Mouse (Mus musculus) neural tube, embryonic 15.5 days (tissue): ENCODE data around the gene Ptprb. TPM values are rescaled to one million over a fixed set of nuclear protein-coding genes. Genes with fewer than 3 reads are reported as not detected.

ENCODE experiments used
- ATAC-seq: fragments of 200-750 bp; cut with Nextera tagmentation; 2 replicates; pipeline ENCODE4 v1.8.0; 2017; ENCODE audit warnings: mild to moderate bottlenecking, moderate TSS enrichment, moderate library complexity; ENCODE audit not compliant: low FRiP score
- H3K27ac ChIP-seq: fragments of 300-500 bp; sonication (generic); replicated peaks from 2 replicates; pipeline ENCODE4 v1.5.1; 2015; ENCODE audit warnings: mild to moderate bottlenecking, inconsistent platforms
- H3K27me3 ChIP-seq: fragments of 300-500 bp; sonication (generic); replicated peaks from 2 replicates; pipeline ENCODE4 v1.6.1; 2015; ENCODE audit warnings: inconsistent platforms
- H3K36me3 ChIP-seq: fragments of 300-500 bp; sonication (generic); 2 replicates; pipeline ENCODE4 v1.6.1; 2015; ENCODE audit warnings: inconsistent platforms
- H3K4me1 ChIP-seq: fragments of 300-500 bp; sonication (generic); 2 replicates; pipeline ENCODE4 v1.6.1; 2015; ENCODE audit warnings: inconsistent platforms
- H3K4me2 ChIP-seq: fragments of 300-500 bp; sonication (generic); 2 replicates; pipeline ENCODE4 v1.6.1; 2015; ENCODE audit warnings: inconsistent platforms, mild to moderate bottlenecking, moderate library complexity
- H3K4me3 ChIP-seq: fragments of 300-500 bp; sonication (generic); replicated peaks from 2 replicates; pipeline ENCODE4 v1.5.1; 2015; ENCODE audit warnings: mild to moderate bottlenecking, inconsistent platforms
- H3K9ac ChIP-seq: fragments of 300-500 bp; sonication (generic); replicated peaks from 2 replicates; pipeline ENCODE4 v1.6.1; 2015; ENCODE audit warnings: mild to moderate bottlenecking, inconsistent platforms
- H3K9me3 ChIP-seq: fragments of 300-500 bp; sonication (generic); replicated peaks from 2 replicates; pipeline ENCODE4 v1.6.1; 2016; ENCODE audit warnings: inconsistent platforms
- WGBS: fragments of 180-500 bp; shearing (Covaris S2); methylation state at CpG from one replicate; pipeline ENCODE4 v1.1.7; 2015; ENCODE audit warnings: mixed read lengths; 5-methylcytosine and 5-hydroxymethylcytosine counted together
- polyA plus RNA-seq: library from polyadenylated mRNA; unstranded; fragments of >200 nt; fragmentation: Nextera tagmentation; extraction: Ambion mirVana; gene quantifications from 2 replicates; pipeline ENCODE4 v1.2.1, GENCODE M21; 2015

The Ptprb gene
- polyA plus RNA-seq, 1 experiment from 2014 or later, result 3.1 TPM

DNA sequence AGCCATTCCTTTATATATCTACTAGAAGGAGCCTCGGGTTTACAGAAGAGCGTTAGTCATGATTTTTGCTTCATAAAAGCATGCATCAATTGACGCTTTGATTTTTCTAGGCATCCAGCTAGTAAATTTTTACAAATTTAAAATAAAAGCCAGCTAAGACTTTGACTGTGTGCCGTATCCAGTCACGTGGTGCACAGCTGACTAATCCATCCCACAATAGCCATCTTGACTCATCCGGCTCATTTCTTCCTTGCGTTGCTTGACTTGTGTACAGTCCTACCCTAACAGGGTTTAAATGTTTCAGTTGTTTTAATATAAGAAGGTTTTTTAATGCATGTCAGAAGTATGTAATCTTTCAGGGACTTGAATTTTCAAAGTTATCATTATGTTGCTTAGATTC, 60.0 kb downstream of the Ptprb start:
- H3K36me3 ChIP-seq, result no peaks in the 10 kb centered on the region
- 81% methylated on average over 7 of the region's 7 CpGs for WGBS
- H3K9me3 ChIP-seq, result no peaks in the 10 kb centered on the region
- H3K4me3 ChIP-seq, result no peak overlapping the region
- no peaks in the 10 kb centered on the region for H3K27me3 ChIP-seq
- H3K4me2 ChIP-seq, result no peak overlapping the region
- no peak for ATAC-seq
- H3K9ac ChIP-seq, result no peak overlapping the region
- peaks cover 12% of the 10 kb centered on the region for H3K4me1 ChIP-seq
- no peak overlapping the region for H3K27ac ChIP-seq

DNA sequence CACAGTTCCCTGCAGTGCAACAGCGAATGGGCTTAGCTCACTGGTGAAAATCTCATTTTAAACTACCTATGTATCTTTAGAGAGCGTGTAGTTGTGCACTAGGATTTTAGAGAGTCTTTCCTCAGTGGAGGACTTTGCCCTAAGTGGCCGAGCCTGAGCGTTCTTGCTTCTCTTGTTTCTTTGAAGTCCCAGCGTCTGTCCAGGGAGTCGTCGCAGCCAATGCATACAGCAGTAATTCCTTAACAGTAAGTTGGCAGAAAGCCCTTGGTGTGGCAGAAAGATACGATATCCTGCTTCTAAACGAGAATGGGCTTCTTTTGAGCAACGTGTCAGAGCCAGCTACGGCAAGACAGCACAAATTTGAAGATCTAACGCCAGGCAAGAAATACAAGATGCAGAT, 65.9 kb downstream of the Ptprb start:
- no peak for ATAC-seq
- WGBS, result 84% methylated on average over 12 of the region's 12 CpGs
- no peaks in the 10 kb centered on the region for H3K9me3 ChIP-seq
- H3K27ac ChIP-seq, result no peak overlapping the region
- H3K27me3 ChIP-seq, result no peaks in the 10 kb centered on the region
- H3K4me2 ChIP-seq, result no peak overlapping the region
- H3K36me3 ChIP-seq, result no peaks in the 10 kb centered on the region; the same call in 1 of the 2 replicates
- H3K4me3 ChIP-seq, result no peak overlapping the region
- H3K9ac ChIP-seq, result no peak overlapping the region
- H3K4me1 ChIP-seq, result 0 out of 2 replicates have a peak, but pooled peaks cover 4% of the 10 kb centered on the region

DNA sequence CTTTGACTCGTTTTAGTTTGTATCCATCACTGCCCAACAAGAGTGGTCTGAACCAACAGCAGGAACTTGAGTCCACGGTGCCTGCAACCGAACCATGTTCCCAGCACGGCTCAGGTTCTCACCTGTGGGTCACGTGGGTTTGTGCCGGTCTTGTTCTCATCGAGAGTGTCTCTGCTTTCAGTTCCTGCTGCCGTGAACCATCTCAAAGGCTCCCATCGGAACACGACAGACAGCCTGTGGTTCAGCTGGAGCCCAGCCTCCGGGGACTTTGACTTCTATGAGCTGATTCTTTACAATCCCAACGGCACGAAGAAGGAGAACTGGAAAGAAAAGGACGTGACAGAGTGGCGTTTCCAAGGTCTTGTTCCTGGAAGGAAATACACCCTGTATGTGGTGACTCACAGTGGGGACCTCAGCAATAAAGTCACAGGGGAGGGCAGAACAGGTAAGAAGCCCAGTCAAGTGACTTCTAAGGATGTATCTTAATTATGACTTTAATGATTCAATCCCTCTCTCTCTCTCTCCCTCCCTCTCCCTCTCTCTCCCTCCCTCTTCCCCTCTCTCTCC, 71.4 kb downstream of the Ptprb start:
- 86% methylated on average over 15 of the region's 15 CpGs for WGBS
- H3K4me2 ChIP-seq, result no peak overlapping the region
- no peaks in the 10 kb centered on the region for H3K27me3 ChIP-seq
- H3K9ac ChIP-seq, result no peak overlapping the region
- H3K36me3 ChIP-seq, result no peaks in the 10 kb centered on the region
- H3K27ac ChIP-seq, result no peak overlapping the region
- no peaks in the 10 kb centered on the region; the same call in 1 of the 2 replicates for H3K4me1 ChIP-seq
- H3K4me3 ChIP-seq, result no peak overlapping the region
- H3K9me3 ChIP-seq, result no peaks in the 10 kb centered on the region
- no peak for ATAC-seq

DNA sequence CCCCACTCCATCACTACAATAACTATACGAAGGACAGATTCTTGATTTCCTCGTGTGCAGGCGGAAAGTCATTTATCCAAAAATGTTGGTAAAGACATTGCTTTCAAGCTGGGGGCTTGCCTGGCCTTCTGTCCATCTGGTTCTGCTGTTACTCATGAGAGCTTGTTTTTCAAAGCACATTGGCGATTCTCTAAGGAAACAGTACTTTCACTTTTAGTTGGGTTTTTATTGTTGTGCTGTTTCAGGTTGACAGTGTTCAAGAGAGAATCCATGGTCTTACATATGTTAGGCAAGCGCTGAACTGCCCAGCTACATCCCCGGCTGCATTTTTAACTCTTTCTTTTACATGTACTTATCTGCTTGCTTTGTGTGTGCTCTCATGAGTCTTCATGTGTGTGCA, 73.7 kb downstream of the Ptprb start:
- H3K9ac ChIP-seq, result no peak overlapping the region
- H3K27ac ChIP-seq, result no peak overlapping the region
- H3K9me3 ChIP-seq, result no peaks in the 10 kb centered on the region
- peaks cover 4% of the 10 kb centered on the region for H3K4me1 ChIP-seq
- H3K36me3 ChIP-seq, result no peaks in the 10 kb centered on the region
- H3K4me3 ChIP-seq, result no peak overlapping the region
- no peak for ATAC-seq
- 95% methylated on average over 6 of the region's 6 CpGs for whole genome bisulfite sequencing
- no peak overlapping the region for H3K4me2 ChIP-seq
- no peaks in the 10 kb centered on the region for H3K27me3 ChIP-seq

DNA sequence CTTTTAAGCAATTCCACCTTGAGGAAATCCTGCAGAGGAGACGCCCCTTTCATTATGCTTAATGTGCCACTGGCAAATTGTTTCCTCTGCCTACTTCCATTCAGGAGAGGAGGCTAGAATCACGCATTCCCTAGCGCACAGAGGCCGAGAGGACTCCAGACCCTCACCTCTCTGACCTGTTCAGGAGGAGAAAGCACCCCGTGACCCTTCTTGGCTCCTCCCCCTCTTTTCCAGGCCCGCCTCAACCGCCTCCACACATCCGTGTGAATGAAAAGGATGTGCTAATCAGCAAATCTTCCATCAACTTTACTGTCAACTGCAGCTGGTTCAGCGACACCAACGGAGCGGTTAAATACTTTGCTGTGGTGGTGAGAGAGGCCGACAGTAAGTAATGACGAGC, 75.2 kb downstream of the Ptprb start:
- WGBS, result 23% methylated on average over 13 of the region's 13 CpGs
- H3K27me3 ChIP-seq, result no peaks in the 10 kb centered on the region
- H3K4me3 ChIP-seq, result no peak overlapping the region
- peaks cover 9% of the 10 kb centered on the region for H3K4me1 ChIP-seq
- no peak overlapping the region for H3K4me2 ChIP-seq
- ATAC-seq, result no peak
- H3K9ac ChIP-seq, result no peak overlapping the region
- H3K27ac ChIP-seq, result no peak overlapping the region
- H3K9me3 ChIP-seq, result no peaks in the 10 kb centered on the region
- no peaks in the 10 kb centered on the region for H3K36me3 ChIP-seq

DNA sequence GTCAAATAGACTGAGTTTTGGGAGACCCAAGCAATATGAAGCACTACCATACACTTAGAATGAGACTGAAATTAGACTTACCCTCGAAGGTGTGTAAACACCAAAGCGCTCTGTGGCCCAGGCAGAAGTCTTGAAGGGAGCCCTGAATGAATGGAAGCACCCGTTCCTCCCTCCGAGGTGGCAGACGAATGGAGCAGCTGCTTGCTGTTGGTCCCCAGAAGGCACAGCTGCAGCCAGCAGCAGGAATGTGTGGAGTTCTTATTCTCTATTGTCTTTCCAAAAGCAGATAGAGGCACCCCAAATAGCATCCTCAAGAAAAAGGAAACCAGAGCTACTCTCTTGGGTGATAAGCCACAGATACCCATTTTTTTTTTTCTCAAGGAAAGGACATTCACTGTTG, 79.0 kb downstream of the Ptprb start:
- H3K9ac ChIP-seq, result no peak overlapping the region
- ATAC-seq, result no peak
- H3K27ac ChIP-seq, result no peak overlapping the region
- no peak overlapping the region for H3K4me3 ChIP-seq
- 45% methylated on average over 5 of the region's 5 CpGs for WGBS
- H3K27me3 ChIP-seq, result no peaks in the 10 kb centered on the region
- no peak overlapping the region for H3K4me2 ChIP-seq
- H3K36me3 ChIP-seq, result no peaks in the 10 kb centered on the region
- no peaks in the 10 kb centered on the region for H3K9me3 ChIP-seq
- peaks cover 9% of the 10 kb centered on the region for H3K4me1 ChIP-seq

DNA sequence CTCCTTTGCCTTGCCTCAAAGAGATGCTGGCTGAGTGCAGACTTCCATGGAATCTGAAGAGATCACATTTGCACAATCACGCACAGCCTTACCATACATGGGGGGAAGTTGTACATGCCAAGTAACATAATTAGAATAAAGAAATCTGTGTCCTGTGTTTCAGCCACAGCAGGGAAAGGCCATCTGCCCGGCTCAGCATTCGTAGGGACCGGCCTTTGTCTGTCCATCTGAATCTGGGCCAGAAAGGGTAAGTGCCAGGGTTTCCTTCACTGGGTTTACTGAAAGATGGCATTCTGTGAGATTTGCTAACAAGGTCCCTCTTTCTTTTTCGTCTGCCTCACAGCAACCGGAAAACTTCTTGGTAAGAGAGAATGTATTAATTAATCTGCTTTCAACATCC, 86.9 kb downstream of the Ptprb start:
- H3K4me2 ChIP-seq, result no peak overlapping the region
- peak overlapping the region; percentile 67 for H3K27ac ChIP-seq
- H3K4me3 ChIP-seq, result no peak overlapping the region
- ATAC-seq, result peak; percentile 91
- WGBS, result 40% methylated on average over 6 of the region's 6 CpGs
- H3K9ac ChIP-seq, result no peak overlapping the region
- H3K27me3 ChIP-seq, result no peaks in the 10 kb centered on the region
- no peaks in the 10 kb centered on the region for H3K36me3 ChIP-seq
- H3K4me1 ChIP-seq, result 0 out of 2 replicates have a peak, but pooled peaks cover 8% of the 10 kb centered on the region
- no peaks in the 10 kb centered on the region for H3K9me3 ChIP-seq

DNA sequence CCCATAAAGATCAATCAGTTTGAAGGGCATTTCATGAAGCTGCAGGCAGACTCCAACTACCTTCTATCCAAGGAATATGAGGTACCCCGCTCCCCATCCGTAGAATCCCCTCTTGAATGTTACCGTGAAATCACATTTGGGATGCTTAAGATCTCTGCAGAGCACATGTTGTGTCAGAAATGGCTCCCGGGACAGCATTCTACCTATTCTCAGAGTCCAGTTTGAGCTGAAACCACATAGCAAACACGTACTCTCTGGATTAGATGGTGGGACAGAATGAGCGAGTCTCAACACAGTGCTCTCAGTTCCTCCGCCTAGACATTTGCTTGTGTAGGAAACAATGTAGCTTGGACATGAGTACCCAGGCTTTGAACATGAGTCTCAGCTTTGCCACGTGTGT, 87.3 kb downstream of the Ptprb start:
- H3K4me3 ChIP-seq, result no peak overlapping the region
- H3K9me3 ChIP-seq, result no peaks in the 10 kb centered on the region
- H3K36me3 ChIP-seq, result no peaks in the 10 kb centered on the region
- ATAC-seq, result peak; percentile 58; the same call in 1 of the 2 replicates
- H3K9ac ChIP-seq, result no peak overlapping the region
- H3K27ac ChIP-seq, result peak overlapping the region; percentile 67
- no peak overlapping the region for H3K4me2 ChIP-seq
- H3K4me1 ChIP-seq, result 0 out of 2 replicates have a peak, but pooled peaks cover 8% of the 10 kb centered on the region
- WGBS, result 38% methylated on average over 8 of the region's 8 CpGs
- no peaks in the 10 kb centered on the region for H3K27me3 ChIP-seq

DNA sequence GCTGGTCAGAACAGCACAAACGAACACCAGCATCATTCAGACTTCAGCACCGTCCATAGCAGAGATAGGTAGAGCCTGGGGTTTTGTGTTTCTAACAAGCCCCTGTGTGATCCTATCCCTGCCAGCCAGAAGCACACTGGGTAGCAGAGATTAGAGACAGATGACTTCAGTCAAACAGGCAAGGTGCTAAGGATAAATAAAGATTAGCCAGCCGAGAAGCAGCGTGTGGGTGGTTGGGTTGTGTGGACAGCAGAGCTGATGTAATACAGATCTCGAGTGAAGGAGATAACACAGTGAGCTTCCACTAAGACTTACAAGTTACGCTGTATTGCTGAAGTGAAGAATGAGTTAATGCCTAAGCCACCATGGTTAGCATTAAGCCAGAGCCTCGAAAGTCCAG, 89.4 kb downstream of the Ptprb start:
- ATAC-seq, result no peak
- Histone ChIP-seq H3K9me3 (no peaks in the 10 kb centered on the region), H3K9ac (no peak overlapping the region), H3K4me3 (no peak overlapping the region), H3K36me3 (no peaks in the 10 kb centered on the region), H3K4me2 (no peak overlapping the region), H3K4me1 (0 out of 2 replicates have a peak, but pooled peaks cover 8% of the 10 kb centered on the region), H3K27me3 (no peaks in the 10 kb centered on the region), H3K27ac (no peak overlapping the region)
- WGBS, result 70% methylated on average over 7 of the region's 7 CpGs

DNA sequence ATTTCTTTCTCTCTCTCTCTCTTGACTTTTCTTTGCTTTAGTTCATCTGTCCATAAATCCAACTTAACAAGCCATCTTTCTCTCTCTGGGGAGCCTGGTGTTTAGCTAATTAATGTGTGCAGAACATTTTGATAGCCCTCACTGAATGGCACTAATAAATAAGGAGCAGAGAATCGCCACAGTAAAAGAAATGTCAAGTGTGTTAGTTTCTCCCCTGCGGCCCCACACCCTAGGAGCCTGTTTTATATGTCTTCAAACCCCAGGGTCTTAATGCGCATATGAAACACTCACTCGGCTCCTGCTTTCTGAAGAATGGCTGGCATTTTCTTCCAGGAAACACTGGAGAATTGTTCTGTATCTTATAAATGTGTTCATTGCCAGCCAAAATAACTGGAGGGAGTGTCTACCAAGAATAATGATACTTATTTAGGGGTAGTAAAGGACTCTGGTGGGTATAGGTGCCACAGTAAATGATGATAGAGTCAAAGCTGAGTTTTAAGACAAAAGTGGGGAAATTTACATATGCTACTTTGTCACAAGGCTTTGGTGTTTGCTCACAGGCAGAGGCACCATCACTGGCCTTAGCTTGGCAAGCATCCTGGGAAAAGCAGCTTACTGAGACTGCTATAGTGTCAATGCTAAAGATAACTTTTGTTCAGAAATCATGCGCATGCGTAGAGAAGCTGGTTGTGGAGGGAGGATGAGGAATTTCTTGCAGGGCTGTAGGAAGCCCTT, 95.8 kb downstream of the Ptprb start:
- H3K36me3 ChIP-seq, result no peaks in the 10 kb centered on the region
- H3K27ac ChIP-seq, result peak overlapping the region; percentile 68
- 11% methylated on average over 6 of the region's 6 CpGs for WGBS
- peaks cover 8% of the 10 kb centered on the region for H3K4me1 ChIP-seq
- H3K4me2 ChIP-seq, result no peak overlapping the region
- no peak overlapping the region for H3K9ac ChIP-seq
- H3K9me3 ChIP-seq, result no peaks in the 10 kb centered on the region
- ATAC-seq, result peak; percentile 89
- no peaks in the 10 kb centered on the region for H3K27me3 ChIP-seq
- no peak overlapping the region for H3K4me3 ChIP-seq

DNA sequence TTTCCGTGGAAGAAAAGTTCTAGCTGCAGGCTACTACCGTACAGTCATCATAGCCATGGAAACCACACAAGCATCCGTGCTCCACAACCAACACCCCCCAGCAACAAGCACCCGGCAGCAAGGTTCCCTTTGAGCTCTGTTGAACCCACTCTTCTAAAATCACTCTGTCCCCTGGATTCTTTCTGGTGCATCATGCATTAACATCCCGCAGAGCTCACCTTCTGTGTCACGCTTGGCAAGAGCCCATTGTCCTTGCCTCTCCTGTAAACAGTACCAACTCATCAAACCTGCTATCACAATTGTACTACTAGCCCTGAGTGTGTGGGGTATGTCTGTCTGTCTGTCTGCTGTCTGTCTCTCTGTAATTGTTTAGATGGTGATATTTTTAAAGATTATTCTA, 98.8 kb downstream of the Ptprb start:
- 80% methylated on average over 6 of the region's 6 CpGs for WGBS
- H3K4me2 ChIP-seq, result no peak overlapping the region
- no peak overlapping the region for H3K27ac ChIP-seq
- H3K9me3 ChIP-seq, result no peaks in the 10 kb centered on the region
- peaks cover 8% of the 10 kb centered on the region for H3K4me1 ChIP-seq
- ATAC-seq, result no peak
- H3K36me3 ChIP-seq, result no peaks in the 10 kb centered on the region
- no peaks in the 10 kb centered on the region for H3K27me3 ChIP-seq
- H3K4me3 ChIP-seq, result no peak overlapping the region
- no peak overlapping the region for H3K9ac ChIP-seq

DNA sequence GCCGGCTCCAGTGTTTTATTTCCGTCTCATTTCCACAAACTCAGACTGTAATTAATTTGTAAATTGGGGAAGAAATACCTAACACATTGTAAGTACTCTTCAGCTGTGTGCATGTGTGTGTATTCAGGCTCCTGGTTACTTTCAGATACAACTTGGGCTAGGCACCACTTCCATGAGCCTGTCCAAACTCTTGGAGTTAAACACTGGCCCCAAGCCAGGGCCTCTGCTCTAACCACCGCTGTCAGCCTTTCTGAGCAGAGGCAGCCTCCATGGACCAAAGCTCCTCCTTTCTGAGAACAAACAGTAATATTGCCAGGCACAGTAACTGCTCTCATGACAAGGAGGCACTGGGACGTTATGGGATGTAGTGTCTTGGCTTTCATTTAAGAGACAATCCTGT, 101.5 kb downstream of the Ptprb start:
- H3K4me2 ChIP-seq, result no peak overlapping the region
- no peak overlapping the region for H3K27ac ChIP-seq
- H3K4me1 ChIP-seq, result 0 out of 2 replicates have a peak, but pooled peaks cover 2% of the 10 kb centered on the region
- H3K4me3 ChIP-seq, result no peak overlapping the region
- H3K36me3 ChIP-seq, result no peaks in the 10 kb centered on the region
- H3K9me3 ChIP-seq, result no peaks in the 10 kb centered on the region
- H3K9ac ChIP-seq, result no peak overlapping the region
- no peak for ATAC-seq
- no peaks in the 10 kb centered on the region for H3K27me3 ChIP-seq
- 69% methylated on average over 4 of the region's 4 CpGs for WGBS
